Mouse (Mus musculus) midbrain, embryonic 16.5 days (tissue): ENCODE results near the gene Cacna1b. TPM values are rescaled to one million over a fixed set of nuclear protein-coding genes. Genes with fewer than 3 reads are reported as not detected.
A peak's percentile ranks its signal among the peaks of the same experiment; 100 is the strongest.

Experiments
- ATAC-seq: fragments of 200-750 bp; cut with Nextera tagmentation; 2 replicates; pipeline ENCODE4 v1.8.0; 2017; ENCODE audit warnings: moderate TSS enrichment
- H3K27ac ChIP-seq: fragments of 300-500 bp; sonication (generic); 2 replicates; pipeline ENCODE4 v1.5.1; 2014; ENCODE audit warnings: mild to moderate bottlenecking, low read length, mixed read lengths
- H3K27me3 ChIP-seq: fragments of 300-500 bp; sonication (generic); 2 replicates; pipeline ENCODE4 v1.6.1; 2014; ENCODE audit warnings: low read depth, low read length, mixed read lengths; ENCODE audit not compliant: control insufficient read depth, insufficient read depth
- H3K36me3 ChIP-seq: fragments of 300-500 bp; sonication (generic); 2 replicates; pipeline ENCODE4 v1.6.1; 2014; ENCODE audit warnings: mild to moderate bottlenecking, low read length, moderate library complexity, mixed read lengths; ENCODE audit not compliant: control insufficient read depth, insufficient read depth
- H3K4me1 ChIP-seq: fragments of 300-500 bp; sonication (generic); 2 replicates; pipeline ENCODE4 v1.6.1; 2014; ENCODE audit warnings: mild to moderate bottlenecking, low read length, mixed read lengths; ENCODE audit not compliant: control insufficient read depth, insufficient read depth
- H3K4me2 ChIP-seq: fragments of 300-500 bp; sonication (generic); 2 replicates; pipeline ENCODE4 v1.6.1; 2014; ENCODE audit warnings: mild to moderate bottlenecking, low read length, mixed read lengths
- H3K4me3 ChIP-seq: fragments of 300-500 bp; sonication (generic); 2 replicates; pipeline ENCODE4 v1.5.1; 2014; ENCODE audit warnings: low read depth, mild to moderate bottlenecking, low read length, moderate library complexity, mixed read lengths
- H3K9ac ChIP-seq: fragments of 300-500 bp; sonication (generic); 2 replicates; pipeline ENCODE4 v1.6.1; 2014; ENCODE audit warnings: low read depth, low read length, mixed read lengths
- H3K9me3 ChIP-seq: fragments of 300-500 bp; sonication (generic); replicated peaks from 2 replicates; pipeline ENCODE4 v1.6.1; 2014; ENCODE audit warnings: mild to moderate bottlenecking, low read length, mixed read lengths; ENCODE audit not compliant: control insufficient read depth, poor library complexity, severe bottlenecking
- WGBS: fragments of 180-500 bp; shearing (Covaris S2); extraction: QIAGEN DNeasy Blood & Tissue Kit; methylation state at CpG from one replicate; pipeline ENCODE4 v1.1.7; 2014; 5-methylcytosine and 5-hydroxymethylcytosine counted together
- polyA plus RNA-seq: library from polyadenylated mRNA; unstranded; fragments of >200 nt; fragmentation: Nextera tagmentation; extraction: Ambion mirVana; gene quantifications from 2 replicates; pipeline ENCODE4 v1.2.1, GENCODE M21; 2015

Gene Cacna1b
- polyA plus RNA-seq, 1 experiment from 2014 or later, result 15.1 TPM

DNA sequence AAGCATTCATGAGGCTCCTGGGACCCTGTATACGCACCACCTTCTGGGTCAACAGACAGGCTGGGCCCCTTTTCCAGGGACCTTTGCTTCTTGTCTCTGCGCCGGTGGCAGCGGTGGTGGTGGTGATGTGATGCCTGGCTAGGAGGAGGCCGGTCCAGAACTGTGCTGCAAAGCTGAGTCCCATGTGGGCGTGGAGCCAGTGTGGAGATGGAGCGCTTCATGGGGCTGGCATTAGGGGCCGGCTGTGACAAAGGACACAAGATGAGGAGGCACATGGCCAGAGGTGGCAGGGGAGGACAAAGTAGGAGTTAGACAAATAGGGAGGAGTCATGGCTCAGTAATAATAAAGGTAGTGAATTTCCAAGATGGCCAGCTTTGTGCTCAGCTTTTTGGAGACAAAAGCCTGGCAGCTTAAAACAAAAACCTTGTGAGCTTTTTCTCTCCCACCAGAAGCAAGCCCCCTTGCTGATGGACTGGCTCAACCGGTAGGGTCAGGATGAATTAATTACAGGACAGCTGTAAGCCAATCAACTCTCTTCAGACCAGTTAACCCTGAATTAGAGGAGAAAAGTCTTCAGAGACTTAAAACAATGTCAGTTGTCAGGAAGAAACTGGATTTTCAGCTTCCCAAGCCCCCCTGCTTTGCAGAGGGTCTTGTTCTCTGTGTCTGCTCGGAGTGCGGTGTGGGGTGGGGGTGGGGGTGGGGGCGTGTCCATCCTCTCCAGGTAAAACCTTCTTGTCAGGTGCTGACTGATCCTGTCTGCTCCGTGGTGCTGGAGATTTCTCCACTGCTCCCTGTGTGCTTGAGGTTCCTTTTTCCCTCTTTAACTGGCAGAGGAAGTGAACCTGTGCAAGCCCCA lies 154.8 kb downstream of the Cacna1b start:
- Histone ChIP-seq H3K27me3 (no peaks in the 10 kb centered on the region), H3K4me3 (no peak overlapping the region), H3K27ac (no peak overlapping the region), H3K9me3 (no peaks in the 10 kb centered on the region), H3K9ac (no peak overlapping the region), H3K36me3 (peaks cover 31% of the 10 kb centered on the region; the same call in 1 of the 2 replicates), H3K4me2 (no peak overlapping the region), H3K4me1 (no peaks in the 10 kb centered on the region)
- 22% methylated on average over 13 of the region's 13 CpGs for WGBS
- ATAC-seq, result 0 out of 2 replicates have a peak, but pooled peaks have one; percentile 18

DNA sequence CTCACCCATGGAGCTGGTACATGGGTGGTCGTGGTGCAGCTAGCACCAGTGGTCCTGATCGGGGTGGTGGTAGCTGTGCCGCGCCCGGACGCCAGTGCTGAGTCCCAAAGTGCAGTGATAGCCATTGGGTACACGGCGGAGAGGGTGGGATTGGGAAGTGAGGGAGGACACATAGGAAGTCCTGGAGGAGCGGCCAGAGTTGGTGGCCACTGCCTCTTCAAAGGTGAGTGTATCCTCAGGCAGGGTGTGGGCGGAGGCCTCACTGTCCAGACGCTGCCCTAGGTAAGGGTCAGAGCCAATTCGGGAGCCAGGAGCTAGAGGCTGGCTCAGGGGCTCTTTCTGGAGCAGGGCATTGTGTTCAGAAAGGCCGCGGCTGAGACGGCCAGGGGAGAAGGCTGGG lies 156.4 kb downstream of the Cacna1b start:
- Histone ChIP-seq H3K9ac (no peak overlapping the region), H3K4me2 (no peak overlapping the region), H3K4me3 (no peak overlapping the region), H3K27ac (no peak overlapping the region), H3K36me3 (peaks cover 28% of the 10 kb centered on the region; the same call in 1 of the 2 replicates), H3K9me3 (no peaks in the 10 kb centered on the region), H3K4me1 (no peaks in the 10 kb centered on the region), H3K27me3 (no peaks in the 10 kb centered on the region)
- 88% methylated on average over 15 of the region's 15 CpGs for WGBS
- no peak for ATAC-seq

DNA sequence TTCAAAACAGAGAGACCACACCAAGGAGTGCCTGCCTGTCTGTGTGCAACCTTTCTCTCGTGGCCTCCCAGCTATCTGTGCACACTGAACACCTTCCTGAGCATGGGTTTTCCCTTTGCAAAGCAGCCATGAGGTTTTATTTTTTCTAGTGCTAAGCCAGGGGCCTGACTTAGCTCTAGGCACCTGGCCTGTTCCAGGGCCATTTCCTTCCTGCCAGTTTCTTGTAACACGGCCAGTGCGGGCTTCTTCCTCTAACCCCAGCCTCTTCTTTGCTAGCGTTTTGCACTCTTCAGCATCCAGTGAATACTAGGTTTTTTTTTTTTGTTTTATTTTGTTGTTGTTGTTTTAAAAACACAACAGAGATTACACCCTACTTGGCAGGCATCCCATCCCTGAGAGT lies 157.9 kb downstream of the Cacna1b start:
- no peak overlapping the region for H3K4me2 ChIP-seq
- no peak for ATAC-seq
- H3K4me1 ChIP-seq, result no peaks in the 10 kb centered on the region
- H3K9ac ChIP-seq, result no peak overlapping the region
- H3K4me3 ChIP-seq, result no peak overlapping the region
- no peak overlapping the region for H3K27ac ChIP-seq
- H3K36me3 ChIP-seq, result peaks cover 22% of the 10 kb centered on the region; the same call in 1 of the 2 replicates
- no peaks in the 10 kb centered on the region for H3K27me3 ChIP-seq
- no peaks in the 10 kb centered on the region for H3K9me3 ChIP-seq
- WGBS, result 74% methylated on average over 4 of the region's 4 CpGs

DNA sequence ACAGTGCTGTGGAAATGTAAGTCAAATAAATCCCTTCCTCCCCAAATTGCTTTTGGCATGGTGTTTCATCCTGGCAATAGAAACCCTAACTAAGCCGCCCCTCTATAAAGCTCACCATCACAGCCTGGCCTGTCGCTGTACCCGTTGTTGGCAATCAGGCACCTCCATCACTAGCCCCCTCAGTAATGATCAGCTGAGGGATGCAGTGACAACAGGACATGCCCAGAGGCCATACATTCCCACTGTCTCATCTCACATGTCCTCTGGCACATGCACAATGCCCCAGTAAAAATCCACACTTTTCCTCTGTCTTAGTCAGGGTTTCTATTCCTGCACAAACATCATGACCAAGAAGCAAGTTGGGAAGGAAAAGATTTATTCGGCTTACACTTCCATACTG lies 173.5 kb downstream of the Cacna1b start:
- Histone ChIP-seq H3K4me1 (no peaks in the 10 kb centered on the region), H3K9ac (no peak overlapping the region), H3K4me3 (no peak overlapping the region), H3K9me3 (no peaks in the 10 kb centered on the region), H3K27ac (no peak overlapping the region), H3K27me3 (no peaks in the 10 kb centered on the region), H3K4me2 (no peak overlapping the region), H3K36me3 (no peaks in the 10 kb centered on the region)
- no peak for ATAC-seq
- WGBS, result 90% methylated on average over 4 of the region's 4 CpGs

DNA sequence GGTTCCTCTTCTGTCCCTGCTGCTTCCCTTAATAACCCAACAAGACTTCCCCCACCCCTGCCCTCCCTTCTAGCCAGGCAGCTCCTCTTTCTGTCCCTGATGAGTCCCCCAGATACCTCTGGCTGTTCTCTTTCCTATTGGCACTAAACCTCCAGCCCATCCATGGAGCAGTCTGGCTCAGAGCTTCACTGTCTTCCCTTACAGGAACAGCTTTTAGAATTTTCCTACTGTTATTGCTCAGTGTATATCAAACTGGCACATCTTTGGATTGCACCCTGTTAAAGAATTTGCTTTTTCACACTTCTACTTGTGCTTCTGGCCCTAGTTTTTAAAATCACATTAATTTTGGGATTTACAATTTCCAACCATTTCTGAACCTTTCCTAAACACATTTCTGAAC lies 175.0 kb downstream of the Cacna1b start:
- Histone ChIP-seq H3K27me3 (no peaks in the 10 kb centered on the region), H3K4me2 (no peak overlapping the region), H3K9ac (no peak overlapping the region), H3K4me3 (no peak overlapping the region), H3K4me1 (no peaks in the 10 kb centered on the region), H3K9me3 (no peaks in the 10 kb centered on the region), H3K27ac (no peak overlapping the region), H3K36me3 (no peaks in the 10 kb centered on the region)
- ATAC-seq, result no peak

DNA sequence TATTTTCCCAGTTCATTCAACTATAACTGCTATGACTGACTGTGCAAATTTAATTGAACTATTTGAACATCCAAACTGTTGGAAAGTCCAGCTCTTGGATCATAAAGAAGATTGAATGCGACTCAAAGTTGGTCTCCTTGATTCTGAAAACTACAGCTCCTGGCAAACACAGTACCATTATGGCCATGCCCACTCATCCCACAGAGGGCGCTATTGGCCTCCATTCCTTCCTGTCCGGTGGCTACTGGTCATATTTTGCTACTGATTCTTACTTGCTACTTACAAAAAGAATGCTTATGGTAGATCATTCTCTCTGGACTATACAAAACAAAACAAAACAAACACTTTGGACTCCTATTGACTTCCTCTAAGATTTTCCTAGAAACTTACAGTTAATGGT lies 188.3 kb downstream of the Cacna1b start:
- 22% methylated on average over 3 of the region's 3 CpGs for WGBS
- Histone ChIP-seq H3K4me2 (no peak overlapping the region), H3K27me3 (no peaks in the 10 kb centered on the region), H3K4me3 (no peak overlapping the region), H3K27ac (no peak overlapping the region), H3K9me3 (no peaks in the 10 kb centered on the region), H3K4me1 (no peaks in the 10 kb centered on the region), H3K9ac (no peak overlapping the region), H3K36me3 (no peaks in the 10 kb centered on the region)
- no peak for ATAC-seq

DNA sequence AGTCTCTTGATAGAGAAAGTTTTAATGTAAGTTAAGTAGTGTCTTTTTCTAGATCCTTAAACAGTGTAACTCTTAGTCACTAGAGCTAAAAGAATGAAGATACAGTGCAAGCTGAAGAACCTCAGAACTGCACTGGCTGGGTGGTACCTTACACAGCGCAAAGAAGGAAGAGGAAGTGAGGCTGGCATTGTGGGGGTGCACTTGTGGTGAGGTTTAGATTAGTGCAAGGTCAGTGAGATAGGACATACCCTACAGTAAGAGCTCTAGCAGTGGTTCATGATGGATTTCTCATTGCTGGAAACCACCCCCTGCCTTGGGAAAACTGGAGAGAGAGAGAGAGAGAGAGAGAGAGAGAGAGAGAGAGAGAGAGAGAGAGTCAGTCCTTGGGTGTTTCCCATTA lies 192.0 kb downstream of the Cacna1b start:
- H3K4me2 ChIP-seq, result no peak overlapping the region
- H3K4me3 ChIP-seq, result no peak overlapping the region
- no peaks in the 10 kb centered on the region for H3K9me3 ChIP-seq
- H3K9ac ChIP-seq, result no peak overlapping the region
- no peaks in the 10 kb centered on the region for H3K27me3 ChIP-seq
- no peaks in the 10 kb centered on the region for H3K36me3 ChIP-seq
- no peak for ATAC-seq
- H3K4me1 ChIP-seq, result no peaks in the 10 kb centered on the region
- H3K27ac ChIP-seq, result no peak overlapping the region
- WGBS, result 100% methylated on average over 1 of the region's 1 CpGs

DNA sequence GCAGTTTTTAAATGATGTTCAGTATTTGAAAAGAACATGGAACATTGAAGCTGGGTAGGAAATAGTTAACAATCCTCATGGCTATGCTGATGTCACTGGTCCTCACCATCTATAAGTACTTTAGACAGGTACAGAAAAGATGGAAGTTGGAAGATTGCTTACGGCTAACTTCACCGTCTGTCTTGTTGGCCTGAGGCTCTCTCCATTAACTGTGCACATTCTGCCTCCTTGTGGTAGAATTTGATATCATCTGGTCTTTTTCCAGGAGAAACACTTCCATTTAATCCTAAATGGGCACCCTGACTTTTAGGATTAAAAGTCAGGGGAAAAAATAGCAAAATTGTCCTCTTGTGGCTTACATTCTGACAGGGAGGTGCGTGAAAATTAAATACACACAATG lies 194.4 kb downstream of the Cacna1b start:
- Histone ChIP-seq H3K27ac (no peak overlapping the region), H3K9ac (no peak overlapping the region), H3K4me2 (no peak overlapping the region), H3K4me3 (no peak overlapping the region), H3K27me3 (no peaks in the 10 kb centered on the region), H3K9me3 (no peaks in the 10 kb centered on the region), H3K36me3 (no peaks in the 10 kb centered on the region), H3K4me1 (no peaks in the 10 kb centered on the region)
- peak; percentile 72; the same call in 1 of the 2 replicates for ATAC-seq
- 13% methylated on average over 3 of the region's 3 CpGs for WGBS

DNA sequence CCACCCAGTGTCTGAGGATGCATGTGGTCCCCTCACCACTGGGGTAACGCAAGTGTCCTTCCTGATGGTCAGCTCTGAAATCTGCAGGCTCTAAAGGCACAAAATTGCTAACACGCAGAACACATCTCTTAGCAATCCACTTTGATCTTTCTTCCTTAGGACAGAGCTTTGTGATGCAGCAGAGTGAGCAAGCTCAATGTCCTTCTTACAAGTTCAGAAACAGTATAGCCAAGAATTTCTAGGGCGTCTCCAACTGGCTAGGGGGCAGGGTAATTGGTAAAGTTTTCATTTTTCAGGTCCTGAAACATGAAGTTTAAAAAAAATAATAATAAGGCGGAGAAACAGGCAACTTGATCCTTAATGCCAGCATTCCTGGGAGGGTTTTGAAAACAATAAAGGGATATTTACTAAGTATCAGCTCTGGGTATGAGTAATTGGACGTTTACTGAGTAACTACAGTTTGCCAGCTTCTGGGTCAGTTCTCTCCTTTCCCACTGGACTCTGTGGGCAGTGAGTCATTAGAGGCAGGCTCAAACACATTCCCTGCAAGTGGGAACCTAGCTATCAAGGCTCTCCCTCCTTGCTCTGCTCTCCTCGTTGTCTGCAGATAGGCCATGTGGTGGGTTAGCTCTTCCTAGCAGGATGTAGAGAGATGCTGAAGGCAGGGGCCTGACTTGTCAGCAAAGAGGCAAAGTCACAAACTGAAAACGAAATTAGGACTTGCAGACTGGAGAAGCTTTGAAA lies 200.2 kb downstream of the Cacna1b start:
- Histone ChIP-seq H3K27me3 (no peaks in the 10 kb centered on the region), H3K4me2 (no peak overlapping the region), H3K27ac (no peak overlapping the region), H3K4me3 (no peak overlapping the region), H3K36me3 (no peaks in the 10 kb centered on the region), H3K9me3 (no peaks in the 10 kb centered on the region), H3K9ac (no peak overlapping the region), H3K4me1 (no peaks in the 10 kb centered on the region)
- WGBS, result 70% methylated on average over 7 of the region's 7 CpGs
- no peak for ATAC-seq
